Mouse (Mus musculus) kidney, postnatal 0 days (tissue): ENCODE data around the gene F5. TPM values are rescaled to one million over a fixed set of nuclear protein-coding genes. Genes with fewer than 3 reads are reported as not detected.
"Not testable (repeated sequence)": the region's sequence is repeated elsewhere in the genome, so short reads cannot be mapped to it uniquely, and the experiment has no call there.

Experiments used
- ATAC-seq: fragments of 200-750 bp; cut with Nextera tagmentation; replicated peaks from 2 replicates; pipeline ENCODE4 v1.8.0; 2017; ENCODE audit warnings: low read depth, moderate number of reproducible peaks, moderate TSS enrichment, moderate library complexity; ENCODE audit not compliant: low FRiP score
- DNase-seq: peaks from one replicate; pipeline ENCODE4 v3.0.0-alpha.2; 2016; ENCODE audit warnings: low spot score
- H3K27ac ChIP-seq: fragments of 300-500 bp; sonication (generic); 2 replicates; pipeline ENCODE4 v1.5.1; 2014; ENCODE audit warnings: mild to moderate bottlenecking
- H3K27me3 ChIP-seq: fragments of 300-500 bp; sonication (generic); 2 replicates; pipeline ENCODE4 v1.6.1; 2014; ENCODE audit warnings: low read length, mixed read lengths; ENCODE audit not compliant: insufficient read depth
- H3K36me3 ChIP-seq: fragments of 300-500 bp; sonication (generic); 2 replicates; pipeline ENCODE4 v1.6.1; 2014; ENCODE audit warnings: low read length, mixed read lengths; ENCODE audit not compliant: insufficient read depth
- H3K4me1 ChIP-seq: fragments of 300-500 bp; sonication (generic); replicated peaks from 2 replicates; pipeline ENCODE4 v1.6.1; 2014; ENCODE audit warnings: antibody characterized with exemption, low read length, mixed read lengths; ENCODE audit not compliant: insufficient read depth
- H3K4me2 ChIP-seq: fragments of 300-500 bp; sonication (generic); 2 replicates; pipeline ENCODE4 v1.6.1; 2014; ENCODE audit warnings: mild to moderate bottlenecking, low read length, moderate library complexity, mixed read lengths
- H3K4me3 ChIP-seq: fragments of 300-500 bp; sonication (generic); replicated peaks from 2 replicates; pipeline ENCODE4 v1.5.1; 2014; ENCODE audit warnings: low read depth, low read length
- H3K9ac ChIP-seq: fragments of 300-500 bp; sonication (generic); 2 replicates; pipeline ENCODE4 v1.6.1; 2014; ENCODE audit warnings: low read depth, low read length
- H3K9me3 ChIP-seq: fragments of 300-500 bp; sonication (generic); replicated peaks from 2 replicates; pipeline ENCODE4 v1.6.1; 2016; ENCODE audit warnings: low read length, inconsistent platforms, mixed read lengths
- CTCF ChIP-seq: IDR thresholded peaks from 2 replicates; pipeline ENCODE4 v1.5.1; 2016; ENCODE audit warnings: antibody characterized with exemption, low read depth, mild to moderate bottlenecking, moderate library complexity
- WGBS: fragments of 180-500 bp; shearing (Covaris S2); extraction: QIAGEN DNeasy Blood & Tissue Kit; methylation state at CpG from one replicate; pipeline ENCODE4 v1.1.7; 2014; 5-methylcytosine and 5-hydroxymethylcytosine counted together
- polyA plus RNA-seq: library from polyadenylated mRNA; unstranded; fragments of >200 nt; fragmentation: Nextera tagmentation; extraction: Ambion mirVana; gene quantifications from 2 replicates; pipeline ENCODE4 v1.2.1, GENCODE M21; 2015

Gene F5
- polyA plus RNA-seq, 1 experiment from 2014 or later, result 0.21 TPM

DNA sequence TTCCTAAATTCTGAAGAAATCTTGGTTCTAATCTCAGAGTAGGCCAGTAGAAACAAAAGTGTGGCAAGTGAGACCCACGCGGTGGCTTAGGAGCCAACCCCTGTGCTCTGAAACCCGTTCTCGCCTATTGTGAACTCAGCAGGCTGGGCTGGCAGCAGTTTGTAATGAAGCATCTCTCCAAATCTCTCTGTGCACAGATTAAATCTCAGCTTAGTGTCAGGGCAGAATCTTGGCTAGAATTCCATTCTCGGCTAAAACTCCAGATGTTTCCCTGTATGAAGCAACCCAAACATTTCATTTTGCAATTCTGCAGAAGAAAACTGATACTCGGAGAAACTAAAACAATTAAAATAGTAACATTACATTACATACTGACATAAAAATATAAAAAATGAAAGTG, 63.9 kb downstream of the F5 start:
- Histone ChIP-seq H3K27ac (no peak overlapping the region), H3K4me1 (no peaks in the 10 kb centered on the region), H3K9me3 (no peaks in the 10 kb centered on the region), H3K36me3 (no peaks in the 10 kb centered on the region), H3K4me2 (no peak overlapping the region), H3K9ac (no peak overlapping the region), H3K27me3 (no peaks in the 10 kb centered on the region), H3K4me3 (no peak overlapping the region)
- no peak for DNase-seq
- ATAC-seq, result no peak
- whole genome bisulfite sequencing, result 69% methylated on average over 6 of the region's 6 CpGs
- TF ChIP-seq CTCF, result no peak

- ATAC-seq (no peak), DNase-seq (peak; percentile 8)
- H3K36me3 ChIP-seq, result no peaks in the 10 kb centered on the region
- H3K9ac ChIP-seq, result no peak overlapping the region
- no peaks in the 10 kb centered on the region for H3K4me1 ChIP-seq
- H3K4me2 ChIP-seq, result peak overlapping the region; percentile 21
- TF ChIP-seq CTCF, result no peak
- no peaks in the 10 kb centered on the region for H3K9me3 ChIP-seq
- H3K4me3 ChIP-seq, result no peak overlapping the region
- H3K27ac ChIP-seq, result no peak overlapping the region
- no peaks in the 10 kb centered on the region for H3K27me3 ChIP-seq
- WGBS, result 39% methylated on average over 15 of the region's 15 CpGs
Measured at GRCm38 (mm10) chr1:164217791-164218685, 66.4 kb downstream of the F5 start.

DNA sequence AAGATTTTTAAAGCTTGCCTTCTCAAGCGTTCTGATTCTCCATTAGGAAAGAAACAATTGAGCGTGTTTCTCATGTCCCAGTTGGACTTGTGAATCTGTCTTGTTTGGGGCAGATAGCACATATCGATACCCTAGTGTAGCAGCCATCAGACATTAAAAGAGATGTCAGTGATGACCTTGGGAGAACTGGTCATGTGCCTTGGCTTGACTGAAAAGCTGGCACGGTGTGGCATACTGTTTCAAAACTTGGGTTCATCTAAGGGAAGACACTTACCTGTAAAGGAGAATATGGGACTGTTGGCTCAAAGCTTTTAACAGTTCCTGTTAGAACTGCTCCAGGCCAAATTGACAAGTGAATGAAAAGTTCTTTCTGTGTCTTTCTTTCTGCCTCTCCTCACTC, 68.6 kb downstream of the F5 start:
- DNase-seq, result no peak
- no peak overlapping the region for H3K4me2 ChIP-seq
- no peak for ATAC-seq
- H3K9ac ChIP-seq, result no peak overlapping the region
- 89% methylated on average over 4 of the region's 4 CpGs for WGBS
- no peak overlapping the region for H3K27ac ChIP-seq
- no peaks in the 10 kb centered on the region for H3K9me3 ChIP-seq
- H3K4me1 ChIP-seq, result no peaks in the 10 kb centered on the region
- no peaks in the 10 kb centered on the region for H3K36me3 ChIP-seq
- TF ChIP-seq CTCF, result no peak
- H3K27me3 ChIP-seq, result no peaks in the 10 kb centered on the region
- H3K4me3 ChIP-seq, result no peak overlapping the region

DNA sequence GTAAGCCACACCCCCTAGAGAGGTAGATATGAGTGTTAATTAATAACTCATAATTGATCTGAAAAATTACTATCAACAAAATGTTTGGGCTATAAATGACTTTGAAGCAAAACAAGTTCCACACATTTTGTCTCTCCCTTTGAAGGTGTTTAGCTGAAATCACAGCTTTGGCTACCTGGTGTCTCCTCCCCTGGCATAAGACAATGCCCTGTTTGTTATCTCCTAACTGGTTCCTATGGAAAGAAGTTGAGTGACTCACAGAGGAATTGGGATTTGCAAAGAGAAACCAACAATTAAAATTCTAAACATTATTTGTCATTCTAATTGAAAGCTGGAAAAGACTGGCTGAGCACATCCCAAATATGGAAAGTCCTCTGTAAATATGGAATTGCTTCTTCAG, 71.5 kb downstream of the F5 start:
- no peaks in the 10 kb centered on the region for H3K27me3 ChIP-seq
- no peaks in the 10 kb centered on the region for H3K4me1 ChIP-seq
- DNase-seq, result no peak
- no peak overlapping the region for H3K4me2 ChIP-seq
- no peaks in the 10 kb centered on the region for H3K36me3 ChIP-seq
- no peak for ATAC-seq
- no peaks in the 10 kb centered on the region for H3K9me3 ChIP-seq
- no peak overlapping the region for H3K9ac ChIP-seq
- H3K4me3 ChIP-seq, result no peak overlapping the region
- no peak for TF ChIP-seq CTCF
- H3K27ac ChIP-seq, result no peak overlapping the region

- not testable (repeated sequence) for H3K27me3 ChIP-seq, H3K4me2 ChIP-seq, ATAC-seq, DNase-seq, H3K4me3 ChIP-seq, H3K4me1 ChIP-seq, H3K9ac ChIP-seq, H3K36me3 ChIP-seq, H3K9me3 ChIP-seq, H3K27ac ChIP-seq
- WGBS, result 88% methylated on average over 2 of the region's 4 CpGs
Measured at GRCm38 (mm10) chr1:164231937-164232570, 80.4 kb downstream of the F5 start.

- H3K9me3 ChIP-seq, result no peaks in the 10 kb centered on the region
- no peaks in the 10 kb centered on the region for H3K4me1 ChIP-seq
- TF ChIP-seq CTCF, result no peak
- H3K27ac ChIP-seq, result no peak overlapping the region
- no peak overlapping the region for H3K4me2 ChIP-seq
- 81% methylated on average over 1 of the region's 1 CpGs for WGBS
- no peak overlapping the region for H3K4me3 ChIP-seq
- H3K36me3 ChIP-seq, result no peaks in the 10 kb centered on the region
- DNase-seq (no peak), ATAC-seq (no peak)
- no peaks in the 10 kb centered on the region for H3K27me3 ChIP-seq
- H3K9ac ChIP-seq, result no peak overlapping the region
Measured at GRCm38 (mm10) chr1:164233447-164233846, 81.8 kb downstream of the F5 start.
